Mouse (Mus musculus) CH12.LX (cell line): ENCODE measurements around the gene Vps33b. TPM values are rescaled to one million over a fixed set of nuclear protein-coding genes. Genes with fewer than 3 reads are reported as not detected.

Experiments used
- DNase-seq: peaks from one replicate; pipeline ENCODE4 v3.0.0-alpha.2; 2013; ENCODE audit errors: extremely low read depth
- H3K27ac ChIP-seq: 2 replicates; pipeline ENCODE4 v1.5.1; 2012; ENCODE audit warnings: low read depth, mild to moderate bottlenecking, control low read depth, moderate library complexity; ENCODE audit not compliant: insufficient read depth
- H3K27me3 ChIP-seq: replicated peaks from 2 replicates; pipeline ENCODE3; 2012; ENCODE audit warnings: inconsistent platforms
- H3K36me3 ChIP-seq, 2 experiments: replicated peaks in 1 of 2; 2 replicates each; pipeline versions ENCODE3 to v1.6.1; 2012; ENCODE audit warnings: inconsistent platforms in 1 of 2, low read length in 1 of 2, mild to moderate bottlenecking in 1 of 2, mixed read lengths in 1 of 2, moderate library complexity in 1 of 2; ENCODE audit not compliant: control insufficient read depth in 1 of 2, insufficient read depth in 1 of 2
- H3K4me1 ChIP-seq, 2 experiments: 2 replicates each; pipeline ENCODE4 v1.6.1; 2012; ENCODE audit warnings: inconsistent platforms in 1 of 2, moderate library complexity in 1 of 2; ENCODE audit not compliant: insufficient read depth in 2 of 2, control insufficient read depth in 1 of 2
- H3K4me2 ChIP-seq: 2 replicates; pipeline ENCODE4 v1.6.1; 2012; ENCODE audit warnings: low read depth, mild to moderate bottlenecking, control low read depth; ENCODE audit not compliant: poor library complexity, insufficient read depth, severe bottlenecking
- H3K4me3 ChIP-seq, 3 experiments: fragments of 150-350 bp in 1 of 3; sonication (generic) in 1 of 3; replicated peaks in 1 of 3; 2 replicates each; pipeline versions ENCODE3 to v1.5.1; 2011 to 2012; ENCODE audit warnings: low read depth in 2 of 3, low read length in 2 of 3, mild to moderate bottlenecking in 2 of 3, moderate library complexity in 2 of 3, control low read depth in 1 of 3, improper control_type of control experiment in 1 of 3, inconsistent platforms in 1 of 3, mixed read lengths in 1 of 3; ENCODE audit not compliant: poor library complexity in 1 of 3
- H3K79me2 ChIP-seq: replicated peaks from 2 replicates; pipeline ENCODE4 v1.6.1; 2012; ENCODE audit warnings: mild to moderate bottlenecking, moderate library complexity; ENCODE audit not compliant: control insufficient read depth, poor library complexity, insufficient read depth, severe bottlenecking; ENCODE audit errors: extremely low read depth
- H3K9ac ChIP-seq: 2 replicates; pipeline ENCODE4 v1.6.1; 2012; ENCODE audit warnings: low read depth, mild to moderate bottlenecking, control low read depth, moderate library complexity; ENCODE audit not compliant: insufficient read depth
- H3K9me3 ChIP-seq: replicated peaks from 2 replicates; pipeline ENCODE3; 2012; ENCODE audit warnings: low read length, inconsistent platforms, mixed read lengths
- BHLHE40 ChIP-seq: IDR thresholded peaks from 2 replicates; pipeline ENCODE4 v1.6.1; 2011; ENCODE audit warnings: mild to moderate bottlenecking, low read depth, low read length, improper control_type of control experiment
- E2F4 ChIP-seq: IDR thresholded peaks from 2 replicates; pipeline ENCODE4 v1.6.1; 2011; ENCODE audit warnings: low read depth, low read length, improper control_type of control experiment; ENCODE audit not compliant: insufficient replicate concordance
- EP300 ChIP-seq: IDR thresholded peaks from 2 replicates; pipeline ENCODE4 v1.6.1; 2011; ENCODE audit warnings: low read length, improper control_type of control experiment
- ETS1 ChIP-seq: conservative IDR thresholded peaks from 2 replicates; pipeline ENCODE4 v1.6.1; 2012; ENCODE audit warnings: low read depth, mild to moderate bottlenecking, inconsistent platforms, low read length, improper control_type of control experiment, moderate library complexity
- GABPA ChIP-seq: IDR thresholded peaks from 2 replicates; pipeline ENCODE4 v1.6.1; 2012; ENCODE audit warnings: low read depth, low read length, improper control_type of control experiment, inconsistent platforms; ENCODE audit not compliant: insufficient replicate concordance
- IRF4 ChIP-seq: IDR thresholded peaks from 2 replicates; pipeline ENCODE4 v1.6.1; 2014; ENCODE audit warnings: low read depth, mild to moderate bottlenecking, inconsistent platforms, low read length, improper control_type of control experiment
- JUN ChIP-seq: IDR thresholded peaks from 2 replicates; pipeline ENCODE4 v1.6.1; 2011; ENCODE audit warnings: low read depth, mild to moderate bottlenecking, low read length, improper control_type of control experiment, moderate library complexity; ENCODE audit not compliant: insufficient read depth
- JUND ChIP-seq: conservative IDR thresholded peaks from 2 replicates; pipeline ENCODE4 v1.6.1; 2011; ENCODE audit warnings: low read depth, low read length, improper control_type of control experiment
- MAFK ChIP-seq: IDR thresholded peaks from 2 replicates; pipeline ENCODE4 v1.6.1; 2011; ENCODE audit warnings: low read length, improper control_type of control experiment; ENCODE audit not compliant: insufficient replicate concordance
- MAZ ChIP-seq: IDR thresholded peaks from 2 replicates; pipeline ENCODE4 v1.6.1; 2012; ENCODE audit warnings: low read depth, mild to moderate bottlenecking, inconsistent platforms, low read length, improper control_type of control experiment, moderate library complexity
- MEF2A ChIP-seq: IDR thresholded peaks from 2 replicates; pipeline ENCODE4 v1.6.1; 2014; ENCODE audit warnings: low read depth, mild to moderate bottlenecking, inconsistent platforms, low read length, improper control_type of control experiment, borderline replicate concordance
- MXI1 ChIP-seq: IDR thresholded peaks from 2 replicates; pipeline ENCODE4 v1.6.1; 2011; ENCODE audit warnings: mild to moderate bottlenecking, low read depth, low read length, improper control_type of control experiment
- MYC ChIP-seq: IDR thresholded peaks from 2 replicates; pipeline ENCODE4 v1.6.1; 2011; ENCODE audit warnings: low read depth, mild to moderate bottlenecking, improper control_type of control experiment, low read length
- POLR2A ChIP-seq: IDR thresholded peaks from 2 replicates; pipeline ENCODE4 v1.6.1; 2011; ENCODE audit warnings: low read depth, mild to moderate bottlenecking, improper control_type of control experiment, low read length
- POLR2AphosphoS2 ChIP-seq: IDR thresholded peaks from 2 replicates; pipeline ENCODE4 v1.6.1; 2011; ENCODE audit warnings: low read depth, low read length, improper control_type of control experiment
- RCOR1 ChIP-seq: conservative IDR thresholded peaks from 2 replicates; pipeline ENCODE4 v1.6.1; 2012; ENCODE audit warnings: low read depth, mild to moderate bottlenecking, inconsistent platforms, low read length, improper control_type of control experiment
- TBP ChIP-seq: conservative IDR thresholded peaks from 2 replicates; pipeline ENCODE4 v1.6.1; 2011; ENCODE audit warnings: low read depth, low read length, improper control_type of control experiment
- TCF12 ChIP-seq: IDR thresholded peaks from 2 replicates; pipeline ENCODE4 v1.6.1; 2014; ENCODE audit warnings: low read depth, mild to moderate bottlenecking, inconsistent platforms, low read length, improper control_type of control experiment
- USF1 ChIP-seq: IDR thresholded peaks from 2 replicates; pipeline ENCODE4 v1.6.1; 2014; ENCODE audit warnings: low read depth, mild to moderate bottlenecking, inconsistent platforms, low read length, improper control_type of control experiment
- ZKSCAN1 ChIP-seq: IDR thresholded peaks from 2 replicates; pipeline ENCODE4 v1.6.1; 2012; ENCODE audit warnings: low read depth, inconsistent platforms, low read length, improper control_type of control experiment, borderline replicate concordance
- dilution Hi-C: fragments of 300-500 bp; cut with MboI; formaldehyde crosslinking; loops from 2 replicates; pipeline ENCODE4 v1.14.3; 2020; ENCODE audit warnings: low sequenced_read_pairs; ENCODE audit not compliant: extremely low pct_unique_long_range_greater_than_20kb, extremely low pct_ligation_motif_present
- in situ Hi-C: fragments of 300-500 bp; cut with MboI; formaldehyde crosslinking; loops from 3 replicates; pipeline ENCODE4 v1.14.3; 2019; ENCODE audit warnings: low sequenced_read_pairs, low pct_ligation_motif_present, low pct_unique_long_range_greater_than_20kb, mixed read lengths
- polyA plus RNA-seq: library from polyadenylated mRNA; unstranded; fragments of >175 nt; gene quantifications from 2 replicates; pipeline ENCODE4 v1.2.1, GENCODE M21; 2012; ENCODE audit warnings: low read depth; ENCODE audit not compliant: insufficient read length
- total RNA-seq, 2 experiments: library from RNA; depleted of rRNA; stranded (reverse); fragments of 300-350 nt in 1 of 2; fragments of >200 nt in 1 of 2; gene quantifications; 2 replicates each; pipeline ENCODE4 v1.2.3; 2012 to 2014

The Vps33b gene
- total and polyA plus RNA-seq, 3 experiments: 15.5 to 23.2 (median 16.6) TPM

DNA sequence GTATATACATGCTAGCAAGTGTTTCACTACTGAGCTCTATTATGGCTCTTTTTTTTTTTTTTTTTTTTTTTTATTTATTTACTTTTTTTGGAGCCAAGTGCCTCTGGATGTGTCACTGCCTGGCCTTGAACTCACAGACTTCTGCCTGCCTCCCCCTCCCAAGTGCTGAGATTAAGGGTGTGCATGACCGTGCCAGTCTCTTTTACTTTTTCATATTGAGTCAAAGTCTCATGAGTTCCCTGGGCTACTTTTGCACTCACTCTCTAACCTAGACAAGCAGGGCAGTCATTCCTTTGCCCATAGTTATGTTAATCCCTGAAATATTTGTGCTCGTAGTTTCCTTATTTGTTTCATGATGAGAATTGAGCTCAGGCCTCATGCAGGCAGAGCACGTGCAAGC, 12.2 kb downstream of the Vps33b start:
- no peaks in the 10 kb centered on the region for H3K79me2 ChIP-seq
- TF ChIP-seq GABPA (no peak), JUN (no peak), IRF4 (no peak), POLR2A (no peak), RCOR1 (no peak), MXI1 (no peak), ZKSCAN1 (no peak), TCF12 (no peak), JUND (no peak), TBP (no peak), MEF2A (no peak), MYC (no peak), E2F4 (no peak), ETS1 (no peak), MAZ (no peak), EP300 (no peak), MAFK (no peak), POLR2AphosphoS2 (no peak), USF1 (no peak), BHLHE40 (no peak)
- TF ChIP-seq, all 38 proteins: peak for 0
- no peak overlapping the region for H3K9ac ChIP-seq
- no peak overlapping the region for H3K4me3 ChIP-seq
- in situ Hi-C loops (no loop called here), dilution Hi-C loops (no loop called here)
- H3K27me3 ChIP-seq: no peaks in the 10 kb centered on the region
- no peaks in the 10 kb centered on the region for H3K9me3 ChIP-seq
- H3K36me3 ChIP-seq: peaks cover 49 to 95% of the 10 kb centered on the region in 2 experiments
- H3K4me2 ChIP-seq: no peak overlapping the region
- H3K4me1 ChIP-seq: no peaks in the 10 kb centered on the region
- no peak for DNase-seq
- H3K27ac ChIP-seq: no peak overlapping the region

DNA sequence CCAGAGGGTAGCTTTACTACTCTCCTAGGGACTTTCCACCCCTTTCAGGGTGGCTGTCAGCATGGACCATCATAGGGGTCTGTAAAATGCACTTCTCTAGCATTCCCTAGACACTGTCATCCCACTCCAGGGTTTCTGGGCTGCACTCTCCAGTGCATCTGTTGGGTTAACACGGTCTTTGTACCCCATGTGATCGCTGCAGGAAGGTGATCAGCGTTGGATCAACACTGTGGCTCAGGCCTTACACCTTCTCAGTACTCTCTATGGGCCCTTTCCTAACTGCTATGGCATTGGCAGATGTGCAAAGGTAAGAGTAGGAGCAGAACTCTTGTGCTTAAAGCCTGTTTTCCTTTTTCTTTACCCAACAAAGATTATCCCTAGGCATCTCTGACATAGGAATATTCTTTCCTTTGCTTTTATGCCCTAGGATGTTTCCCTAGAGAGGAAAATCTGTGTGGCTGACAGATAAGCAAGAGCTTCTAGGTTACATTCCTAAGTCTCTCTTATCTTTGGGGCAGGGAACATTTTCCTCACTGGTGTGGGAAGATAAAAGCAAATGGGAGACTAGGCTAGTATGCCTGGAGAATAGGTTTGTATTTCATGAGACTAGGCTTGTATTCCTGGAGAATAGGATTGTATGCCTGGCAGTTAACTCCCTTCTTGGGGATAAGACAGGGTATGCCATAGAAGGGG, 13.9 kb downstream of the Vps33b start:
- in situ Hi-C loops: no loop called here
- dilution Hi-C loops: no loop called here
- Histone ChIP-seq H3K27ac (no peak overlapping the region), H3K27me3 (no peaks in the 10 kb centered on the region), H3K9ac (no peak overlapping the region), H3K36me3 (peaks cover 57 to 95% of the 10 kb centered on the region in 2 experiments), H3K4me3 (no peak overlapping the region), H3K79me2 (no peaks in the 10 kb centered on the region), H3K9me3 (no peaks in the 10 kb centered on the region), H3K4me1 (no peaks in the 10 kb centered on the region), H3K4me2 (no peak overlapping the region)
- no peak for DNase-seq
- TF ChIP-seq MXI1 (no peak), JUND (no peak), IRF4 (no peak)
